Mouse (Mus musculus): ENCODE measurements around the gene Nfkb1. TPM values are rescaled to one million over a fixed set of nuclear protein-coding genes. Genes with fewer than 3 reads are reported as not detected.

Gene Nfkb1
- polyA plus RNA-seq, 1 experiment from 2014 or later: 15.2 TPM

- no peak for TF ChIP-seq CTCF (IDR thresholded peaks at IDR 0.05; ENCODE audit: low read depth)
- no peak for ATAC-seq
- H3K27me3 ChIP-seq (replicated peaks; ENCODE audit: control insufficient read depth, insufficient read depth, low read length): no peaks in the 10 kb centered on the region
- H3K27ac ChIP-seq (ENCODE audit: low read depth, low read length): no peak overlapping the region
- no peak overlapping the region for H3K4me2 ChIP-seq (replicated peaks; ENCODE audit: low read depth)
- no peaks in the 10 kb centered on the region for H3K9me3 ChIP-seq (ENCODE audit: control insufficient read depth)
- no peaks in the 10 kb centered on the region for H3K36me3 ChIP-seq (ENCODE audit: control insufficient read depth, insufficient read depth)
- WGBS: 58% methylated on average over 5 of the region's 5 CpGs
- 0 out of 2 replicates have a peak, but pooled peaks cover 14% of the 10 kb centered on the region for H3K4me1 ChIP-seq (replicated peaks; ENCODE audit: control insufficient read depth, insufficient read depth, low read length)
- H3K9ac ChIP-seq (ENCODE audit: low read depth, low read length): no peak overlapping the region
- no peak overlapping the region for H3K4me3 ChIP-seq (ENCODE audit: low read depth, low read length)
These were observed 4.9 kb downstream of the Nfkb1 start for GRCm38 (mm10) chr3:135686419-135686818.

GRCm38 (mm10) chr3:135683275-135683674 is 8.1 kb downstream of the Nfkb1 start:
- 66% methylated on average over 6 of the region's 6 CpGs for WGBS
- Histone ChIP-seq H3K4me1 (replicated peaks; ENCODE audit: control insufficient read depth, insufficient read depth, low read length) (0 out of 2 replicates have a peak, but pooled peaks cover 7% of the 10 kb centered on the region), H3K27ac (ENCODE audit: low read depth, low read length) (no peak overlapping the region), H3K4me2 (replicated peaks; ENCODE audit: low read depth) (no peak overlapping the region), H3K9me3 (ENCODE audit: control insufficient read depth) (no peaks in the 10 kb centered on the region), H3K36me3 (ENCODE audit: control insufficient read depth, insufficient read depth) (no peaks in the 10 kb centered on the region), H3K4me3 (ENCODE audit: low read depth, low read length) (no peak overlapping the region), H3K27me3 (replicated peaks; ENCODE audit: control insufficient read depth, insufficient read depth, low read length) (no peaks in the 10 kb centered on the region), H3K9ac (ENCODE audit: low read depth, low read length) (no peak overlapping the region)
- ATAC-seq: no peak
- no peak for TF ChIP-seq CTCF (IDR thresholded peaks at IDR 0.05; ENCODE audit: low read depth)

DNA sequence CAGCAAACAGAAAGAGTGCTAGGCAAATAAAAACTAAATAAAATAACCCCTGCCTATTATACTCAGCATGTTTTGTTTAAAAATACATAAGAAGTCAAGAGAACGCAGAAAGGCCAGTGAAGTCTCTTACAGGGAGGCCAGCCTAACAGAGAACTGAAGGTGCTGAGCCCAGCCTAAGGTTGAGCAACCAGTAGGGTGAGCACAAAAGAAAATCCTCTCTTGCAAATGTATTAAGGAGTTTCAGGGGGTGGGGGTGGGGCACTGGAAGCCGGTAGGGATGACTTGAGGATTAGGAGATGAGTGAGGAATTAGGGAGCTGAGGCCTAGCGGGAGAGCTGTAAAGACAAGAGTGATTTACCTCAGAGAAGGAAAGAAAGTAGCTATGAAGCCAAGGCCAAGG is 9.1 kb downstream of the Nfkb1 start:
- H3K9ac ChIP-seq (ENCODE audit: low read depth, low read length): no peak overlapping the region
- no peaks in the 10 kb centered on the region for H3K4me1 ChIP-seq (replicated peaks; ENCODE audit: control insufficient read depth, insufficient read depth, low read length)
- H3K9me3 ChIP-seq (ENCODE audit: control insufficient read depth): no peaks in the 10 kb centered on the region
- H3K27me3 ChIP-seq (replicated peaks; ENCODE audit: control insufficient read depth, insufficient read depth, low read length): no peaks in the 10 kb centered on the region
- no peak overlapping the region for H3K4me2 ChIP-seq (replicated peaks; ENCODE audit: low read depth)
- 47% methylated on average over 3 of the region's 3 CpGs for WGBS
- no peak overlapping the region for H3K27ac ChIP-seq (ENCODE audit: low read depth, low read length)
- no peak for TF ChIP-seq CTCF (IDR thresholded peaks at IDR 0.05; ENCODE audit: low read depth)
- H3K4me3 ChIP-seq (ENCODE audit: low read depth, low read length): no peak overlapping the region
- no peak for ATAC-seq
- H3K36me3 ChIP-seq (ENCODE audit: control insufficient read depth, insufficient read depth): no peaks in the 10 kb centered on the region

GRCm38 (mm10) chr3:135681272-135681783 is 10.0 kb downstream of the Nfkb1 start:
- Histone ChIP-seq H3K4me1 (replicated peaks; ENCODE audit: control insufficient read depth, insufficient read depth, low read length) (peaks cover 2% of the 10 kb centered on the region; the same call in 1 of the 2 replicates), H3K4me3 (ENCODE audit: low read depth, low read length) (no peak overlapping the region), H3K36me3 (ENCODE audit: control insufficient read depth, insufficient read depth) (no peaks in the 10 kb centered on the region), H3K4me2 (replicated peaks; ENCODE audit: low read depth) (no peak overlapping the region), H3K9me3 (ENCODE audit: control insufficient read depth) (no peaks in the 10 kb centered on the region), H3K27ac (ENCODE audit: low read depth, low read length) (no peak overlapping the region), H3K9ac (ENCODE audit: low read depth, low read length) (no peak overlapping the region), H3K27me3 (replicated peaks; ENCODE audit: control insufficient read depth, insufficient read depth, low read length) (no peaks in the 10 kb centered on the region)
- WGBS: 30% methylated on average over 8 of the region's 8 CpGs
- ATAC-seq: no peak
- no peak for TF ChIP-seq CTCF (IDR thresholded peaks at IDR 0.05; ENCODE audit: low read depth)

- Histone ChIP-seq H3K36me3 (ENCODE audit: control insufficient read depth, insufficient read depth) (no peaks in the 10 kb centered on the region), H3K27me3 (replicated peaks; ENCODE audit: control insufficient read depth, insufficient read depth, low read length) (no peaks in the 10 kb centered on the region), H3K4me1 (replicated peaks; ENCODE audit: control insufficient read depth, insufficient read depth, low read length) (peaks cover 6% of the 10 kb centered on the region), H3K4me3 (ENCODE audit: low read depth, low read length) (no peak overlapping the region), H3K9ac (ENCODE audit: low read depth, low read length) (no peak overlapping the region), H3K4me2 (replicated peaks; ENCODE audit: low read depth) (no peak overlapping the region), H3K27ac (ENCODE audit: low read depth, low read length) (no peak overlapping the region), H3K9me3 (ENCODE audit: control insufficient read depth) (no peaks in the 10 kb centered on the region)
- no peak for TF ChIP-seq CTCF (IDR thresholded peaks at IDR 0.05; ENCODE audit: low read depth)
- 71% methylated on average over 6 of the region's 6 CpGs for WGBS
- ATAC-seq: no peak
These were observed 11.0 kb downstream of the Nfkb1 start for GRCm38 (mm10) chr3:135680213-135680843.

- Histone ChIP-seq H3K27ac (ENCODE audit: low read depth, low read length) (no peak overlapping the region), H3K36me3 (ENCODE audit: control insufficient read depth, insufficient read depth) (no peaks in the 10 kb centered on the region), H3K9ac (ENCODE audit: low read depth, low read length) (no peak overlapping the region), H3K27me3 (replicated peaks; ENCODE audit: control insufficient read depth, insufficient read depth, low read length) (no peaks in the 10 kb centered on the region), H3K9me3 (ENCODE audit: control insufficient read depth) (no peaks in the 10 kb centered on the region), H3K4me2 (replicated peaks; ENCODE audit: low read depth) (no peak overlapping the region), H3K4me3 (ENCODE audit: low read depth, low read length) (no peak overlapping the region), H3K4me1 (replicated peaks; ENCODE audit: control insufficient read depth, insufficient read depth, low read length) (peaks cover 19% of the 10 kb centered on the region)
- TF ChIP-seq CTCF (IDR thresholded peaks at IDR 0.05; ENCODE audit: low read depth): no peak
- no peak for ATAC-seq
- WGBS: 33% methylated on average over 5 of the region's 5 CpGs
These were observed 14.3 kb downstream of the Nfkb1 start for GRCm38 (mm10) chr3:135677064-135677463.
